Mouse (Mus musculus) liver, embryonic 14.5 days (tissue): ENCODE measurements around the gene Ctdnep1. TPM values are rescaled to one million over a fixed set of nuclear protein-coding genes. Genes with fewer than 3 reads are reported as not detected.
A peak's percentile ranks its signal among the peaks of the same experiment; 100 is the strongest.

Experiments used
- ATAC-seq: fragments of 200-750 bp; cut with Nextera tagmentation; 2 replicates; pipeline ENCODE4 v1.8.0; 2017; ENCODE audit warnings: moderate number of reproducible peaks, mild to moderate bottlenecking, moderate library complexity; ENCODE audit not compliant: insufficient read depth
- DNase-seq, 3 experiments: peaks; one replicate each; pipeline ENCODE4 v3.0.0-alpha.2; 2012 to 2013; ENCODE audit warnings: low read depth in 3 of 3, low spot score in 3 of 3
- H3K27ac ChIP-seq: fragments of 300-500 bp; sonication (generic); 2 replicates; pipeline ENCODE4 v1.5.1; 2014; ENCODE audit warnings: moderate library complexity, mild to moderate bottlenecking, control low read depth, inconsistent platforms
- H3K27me3 ChIP-seq: fragments of 300-500 bp; sonication (generic); 2 replicates; pipeline ENCODE4 v1.6.1; 2014; ENCODE audit warnings: mild to moderate bottlenecking, low read length, moderate library complexity; ENCODE audit not compliant: control insufficient read depth, insufficient read depth
- H3K36me3 ChIP-seq: fragments of 300-500 bp; sonication (generic); replicated peaks from 2 replicates; pipeline ENCODE4 v1.6.1; 2014; ENCODE audit warnings: low read depth; ENCODE audit not compliant: control insufficient read depth, insufficient read depth
- H3K4me1 ChIP-seq, 2 experiments: fragments of 200-500 bp in 1 of 2; fragments of 300-500 bp in 1 of 2; sonication (generic) in 1 of 2; replicated peaks; 2 replicates each; pipeline ENCODE4 v1.6.1; 2012 to 2014; ENCODE audit warnings: antibody characterized with exemption in 1 of 2, inconsistent platforms in 1 of 2, low read length in 1 of 2; ENCODE audit not compliant: control insufficient read depth in 2 of 2, insufficient read depth in 2 of 2
- H3K4me2 ChIP-seq: fragments of 300-500 bp; sonication (generic); 2 replicates; pipeline ENCODE4 v1.6.1; 2014; ENCODE audit warnings: low read depth, mild to moderate bottlenecking, control low read depth, moderate library complexity
- H3K4me3 ChIP-seq, 2 experiments: fragments of 200-500 bp in 1 of 2; fragments of 300-500 bp in 1 of 2; sonication (generic) in 1 of 2; 2 replicates each; pipeline ENCODE4 v1.5.1; 2012 to 2014; ENCODE audit warnings: low read depth in 2 of 2, low read length in 2 of 2, mild to moderate bottlenecking in 2 of 2, control low read depth in 1 of 2, inconsistent platforms in 1 of 2, moderate library complexity in 1 of 2; ENCODE audit not compliant: insufficient read depth in 1 of 2
- H3K9ac ChIP-seq: fragments of 300-500 bp; sonication (generic); replicated peaks from 2 replicates; pipeline ENCODE4 v1.6.1; 2014; ENCODE audit warnings: mild to moderate bottlenecking, control low read depth, moderate library complexity
- H3K9me3 ChIP-seq: fragments of 300-500 bp; sonication (generic); 2 replicates; pipeline ENCODE4 v1.6.1; 2016; ENCODE audit warnings: low read length, mixed read lengths; ENCODE audit not compliant: control insufficient read depth
- CTCF ChIP-seq: IDR thresholded peaks from 2 replicates; pipeline ENCODE4 v1.5.1; 2016; ENCODE audit warnings: antibody characterized with exemption, low read depth, control low read depth
- EP300 ChIP-seq: IDR thresholded peaks from 2 replicates; pipeline ENCODE4 v1.6.1; 2016; ENCODE audit warnings: antibody characterized with exemption, low read depth
- WGBS: fragments of 180-500 bp; shearing (Covaris S2); extraction: QIAGEN DNeasy Blood & Tissue Kit; methylation state at CpG from one replicate; pipeline ENCODE4 v1.1.7; 2014; ENCODE audit not compliant: insufficient replicate concordance; 5-methylcytosine and 5-hydroxymethylcytosine counted together
- polyA plus RNA-seq, 2 experiments: library from polyadenylated mRNA; depleted of rRNA in 1 of 2; stranded (reverse) in 1 of 2; unstranded in 1 of 2; fragments of >200 nt; fragmentation: Nextera tagmentation in 1 of 2; extraction: Ambion mirVana in 1 of 2; gene quantifications; 2 replicates each; pipeline versions ENCODE4 v1.2.1 to v1.2.3; 2012 to 2014

Ctdnep1 gene
- polyA plus RNA-seq, 2 experiments = 9.7 to 32.3 TPM

DNA sequence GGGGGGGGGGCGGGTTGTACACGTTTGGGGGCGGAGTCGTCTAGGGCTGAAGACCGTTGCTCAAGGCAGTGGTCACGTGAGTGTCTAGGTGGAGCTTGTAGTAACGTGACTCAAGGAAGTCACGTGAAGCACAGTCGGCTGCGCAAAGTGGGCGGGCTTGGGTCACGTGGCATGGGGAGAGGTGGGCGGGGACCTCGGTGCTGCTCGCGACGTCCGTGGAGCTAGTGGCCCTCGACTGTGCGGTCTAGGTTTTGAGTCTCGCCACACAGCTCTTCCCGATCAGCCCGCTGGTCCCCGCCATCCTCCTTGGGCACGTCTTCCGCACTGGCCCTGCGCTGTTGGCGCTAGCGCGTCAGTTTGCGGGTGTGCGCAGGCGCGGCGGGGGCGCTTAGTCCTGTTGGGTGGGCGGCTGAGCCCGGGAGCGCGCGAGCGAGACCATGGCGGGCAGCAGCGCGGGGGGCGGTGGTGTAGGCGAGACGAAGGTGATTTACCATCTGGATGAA, 19.5 kb downstream of the Ctdnep1 start, which contains the start of gene Dvl2:
TSS of gene Dvl2 (plus strand) at position 200 of the 503 bp plus-strand sequence.
- peak within 1 kb of the TSS; percentile 22; the same call in 1 of the 2 replicates for H3K27ac ChIP-seq
- H3K27me3 ChIP-seq = no peaks in the 10 kb centered on the region
- H3K4me2 ChIP-seq = peak within 1 kb of the TSS; percentile 91
- H3K9me3 ChIP-seq = no peaks in the 10 kb centered on the region
- ATAC-seq (peak; percentile 11), DNase-seq (peak; percentile 90 to 92 (median 91))
- H3K36me3 ChIP-seq = peaks cover 24% of the 10 kb centered on the region
- under 1% methylated on average over 48 of the region's 48 CpGs for WGBS
- peak within 1 kb of the TSS; percentile 64 for H3K9ac ChIP-seq
- peaks cover 11 to 24% of the 10 kb centered on the region in 2 experiments for H3K4me1 ChIP-seq
- peak within 1 kb of the TSS; percentile 69 for H3K4me3 ChIP-seq
- TF ChIP-seq EP300 (peak; percentile 34), CTCF (no peak)

DNA sequence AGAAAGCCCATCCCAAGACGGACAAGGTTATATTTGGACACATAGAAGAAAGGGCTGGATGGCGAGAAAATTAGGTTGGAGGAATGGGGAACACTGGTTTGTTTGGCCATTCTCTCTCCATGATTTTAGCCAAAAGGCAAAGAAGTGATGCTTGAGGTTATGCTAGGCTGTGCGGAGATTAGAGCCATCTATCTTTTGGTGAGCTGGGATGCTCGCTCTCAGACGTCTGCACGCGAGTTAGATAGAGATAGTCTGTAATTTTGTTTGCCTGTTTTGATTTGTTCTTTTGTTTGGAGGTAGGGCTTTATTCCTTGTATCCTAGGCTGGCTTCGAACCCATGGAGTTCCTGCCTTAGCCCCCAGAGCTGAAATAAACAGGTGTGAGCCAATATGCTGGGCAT, 20.2 kb downstream of the Ctdnep1 start:
- no peak overlapping the region for H3K27ac ChIP-seq
- H3K4me1 ChIP-seq = peaks cover 11 to 24% of the 10 kb centered on the region in 2 experiments

DNA sequence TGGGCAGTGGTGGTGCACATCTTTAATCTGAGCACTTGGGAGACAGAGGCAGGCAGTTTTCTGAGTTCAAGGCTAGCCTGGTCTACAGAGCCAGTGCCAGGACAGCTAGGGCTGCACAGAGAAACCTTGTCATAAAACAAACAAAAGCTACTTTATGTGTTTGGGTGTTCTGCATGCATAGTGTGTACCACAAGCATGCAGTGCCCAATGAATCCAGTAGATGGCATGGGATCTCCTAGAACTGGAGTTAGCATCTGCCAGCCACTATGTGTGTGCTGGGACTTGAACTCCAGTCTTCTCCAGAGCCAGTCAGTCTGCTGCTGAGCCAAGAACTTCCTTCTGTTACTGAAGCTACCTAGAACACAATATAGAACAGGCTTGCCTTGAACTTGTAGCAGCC, 20.9 kb downstream of the Ctdnep1 start:
- Histone ChIP-seq H3K9ac (no peak overlapping the region), H3K9me3 (no peaks in the 10 kb centered on the region), H3K4me2 (peak overlapping the region; percentile 91), H3K4me3 (no peak overlapping the region), H3K27ac (no peak overlapping the region), H3K36me3 (peaks cover 28% of the 10 kb centered on the region), H3K27me3 (no peaks in the 10 kb centered on the region), H3K4me1 (peaks cover 11 to 24% of the 10 kb centered on the region in 2 experiments)
- TF ChIP-seq CTCF = peak; percentile 78
- no peak for TF ChIP-seq EP300
- ATAC-seq (no peak), DNase-seq (peak in 1 of 3 experiments; percentile 54)

More for the DNA sequence above, 20.2 kb downstream of the Ctdnep1 start:
- Histone ChIP-seq H3K36me3 (peaks cover 24% of the 10 kb centered on the region), H3K27me3 (no peaks in the 10 kb centered on the region), H3K4me2 (peak overlapping the region; percentile 91), H3K9ac (peak overlapping the region; percentile 64), H3K4me3 (peak overlapping the region; percentile 69), H3K9me3 (no peaks in the 10 kb centered on the region)
- WGBS = 9% methylated on average over 8 of the region's 8 CpGs
- DNase-seq (no peak), ATAC-seq (no peak)
- TF ChIP-seq EP300 (no peak), CTCF (no peak)

DNA sequence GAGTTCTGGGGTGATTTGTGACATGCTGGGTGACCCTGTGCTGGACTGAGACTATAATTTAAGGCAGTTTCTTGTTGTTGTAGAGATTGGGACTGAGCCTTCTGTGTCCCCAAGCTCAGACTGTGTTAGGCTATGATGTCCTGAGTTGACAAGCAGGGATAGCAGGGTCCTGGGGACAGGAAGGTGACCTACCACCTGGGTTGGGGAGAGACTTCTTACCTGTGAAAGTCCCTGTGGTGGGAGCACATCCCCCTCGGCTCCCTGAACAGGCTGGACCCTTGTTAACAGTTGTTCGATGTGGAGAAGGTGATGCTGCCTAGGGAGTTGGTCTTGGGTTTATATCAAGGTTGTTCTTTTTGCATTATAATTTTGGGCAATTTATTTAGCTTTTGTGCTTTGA, 21.5 kb downstream of the Ctdnep1 start:
- Histone ChIP-seq H3K9ac (no peak overlapping the region), H3K4me1 (peaks cover 9 to 22% of the 10 kb centered on the region in 2 experiments), H3K4me2 (no peak overlapping the region), H3K36me3 (peaks cover 28% of the 10 kb centered on the region), H3K27me3 (no peaks in the 10 kb centered on the region), H3K9me3 (no peaks in the 10 kb centered on the region), H3K27ac (no peak overlapping the region), H3K4me3 (no peak overlapping the region)
- TF ChIP-seq CTCF (no peak), EP300 (no peak)
- 63% methylated on average over 2 of the region's 2 CpGs for WGBS
- ATAC-seq (no peak), DNase-seq (no peak)

DNA sequence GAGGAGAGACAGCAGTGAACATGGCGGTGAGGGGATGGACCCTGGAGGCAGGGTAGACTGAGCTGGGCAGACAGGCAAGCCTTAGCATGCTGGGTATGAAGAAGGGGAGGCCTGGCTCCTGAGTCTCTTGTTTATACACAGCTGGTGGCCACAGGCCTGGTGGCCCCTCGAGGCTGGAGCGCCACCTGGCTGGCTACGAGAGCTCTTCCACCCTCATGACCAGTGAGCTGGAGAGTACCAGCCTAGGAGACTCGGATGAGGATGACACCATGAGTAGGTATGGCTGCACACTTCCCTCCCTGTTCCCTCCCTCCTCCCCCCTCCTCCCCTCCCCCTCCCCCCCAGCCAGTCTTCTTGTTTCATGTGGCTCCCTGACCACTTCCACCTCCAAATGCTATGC, 24.6 kb downstream of the Ctdnep1 start:
- TF ChIP-seq EP300 = no peak
- TF ChIP-seq CTCF = peak; percentile 75
- no peak for DNase-seq
- Histone ChIP-seq H3K9me3 (no peaks in the 10 kb centered on the region), H3K4me1 (peaks cover 7 to 13% of the 10 kb centered on the region in 2 experiments), H3K4me3 (no peak overlapping the region), H3K4me2 (no peak overlapping the region), H3K27me3 (no peaks in the 10 kb centered on the region), H3K9ac (no peak overlapping the region), H3K36me3 (peaks cover 15% of the 10 kb centered on the region), H3K27ac (no peak overlapping the region)
- 61% methylated on average over 5 of the region's 5 CpGs for WGBS
- ATAC-seq = no peak
